Mouse (Mus musculus) midbrain, embryonic 15.5 days (tissue): ENCODE measurements around the gene Sfmbt2. TPM values are rescaled to one million over a fixed set of nuclear protein-coding genes. Genes with fewer than 3 reads are reported as not detected.

Experiments used
- ATAC-seq: fragments of 200-750 bp; cut with Nextera tagmentation; replicated peaks from 2 replicates; pipeline ENCODE4 v1.8.0; 2017; ENCODE audit warnings: moderate TSS enrichment
- H3K27ac ChIP-seq: fragments of 300-500 bp; sonication (generic); 2 replicates; pipeline ENCODE4 v1.5.1; 2015; ENCODE audit warnings: mild to moderate bottlenecking, inconsistent platforms
- H3K27me3 ChIP-seq: fragments of 300-500 bp; sonication (generic); replicated peaks from 2 replicates; pipeline ENCODE4 v1.6.1; 2015; ENCODE audit warnings: inconsistent platforms
- H3K36me3 ChIP-seq: fragments of 300-500 bp; sonication (generic); replicated peaks from 2 replicates; pipeline ENCODE4 v1.6.1; 2015; ENCODE audit warnings: inconsistent platforms
- H3K4me1 ChIP-seq: fragments of 300-500 bp; sonication (generic); 2 replicates; pipeline ENCODE4 v1.6.1; 2015; ENCODE audit warnings: inconsistent platforms
- H3K4me2 ChIP-seq: fragments of 300-500 bp; sonication (generic); 2 replicates; pipeline ENCODE4 v1.6.1; 2015; ENCODE audit warnings: inconsistent platforms, mild to moderate bottlenecking, moderate library complexity
- H3K4me3 ChIP-seq: fragments of 300-500 bp; sonication (generic); 2 replicates; pipeline ENCODE4 v1.5.1; 2015; ENCODE audit warnings: mild to moderate bottlenecking, inconsistent platforms
- H3K9ac ChIP-seq: fragments of 300-500 bp; sonication (generic); 2 replicates; pipeline ENCODE4 v1.6.1; 2015; ENCODE audit warnings: mild to moderate bottlenecking, inconsistent platforms
- H3K9me3 ChIP-seq: fragments of 300-500 bp; sonication (generic); 2 replicates; pipeline ENCODE4 v1.6.1; 2016; ENCODE audit warnings: inconsistent platforms
- WGBS: fragments of 180-500 bp; shearing (Covaris S2); methylation state at CpG from one replicate; pipeline ENCODE4 v1.1.7; 2015; ENCODE audit warnings: mixed read lengths; 5-methylcytosine and 5-hydroxymethylcytosine counted together
- polyA plus RNA-seq: library from polyadenylated mRNA; unstranded; fragments of >200 nt; fragmentation: Nextera tagmentation; extraction: Ambion mirVana; gene quantifications from 2 replicates; pipeline ENCODE4 v1.2.1, GENCODE M21; 2015

Sfmbt2 gene
- polyA plus RNA-seq, 1 experiment from 2014 or later: 6.3 TPM

DNA sequence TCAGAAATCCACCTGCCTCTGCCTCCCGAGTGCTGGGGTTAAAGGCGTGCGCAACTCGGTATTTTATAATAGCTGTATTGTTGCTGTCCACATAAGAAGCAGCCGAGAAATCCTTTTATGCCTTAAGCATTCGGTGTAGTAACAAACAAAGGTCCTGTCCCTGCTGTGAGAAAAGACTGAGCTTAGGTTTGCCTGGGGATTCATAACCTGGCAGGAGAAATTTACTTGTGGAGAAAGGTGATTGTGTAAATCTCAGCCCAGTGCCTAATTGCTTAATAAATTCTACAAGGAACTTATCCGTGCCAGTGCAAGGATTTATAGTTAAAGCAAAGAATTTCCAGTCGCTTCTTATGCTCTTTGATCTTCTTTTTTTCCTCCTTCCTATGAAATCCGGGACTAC lies 71.5 kb downstream of the Sfmbt2 start:
- no peak for ATAC-seq
- Histone ChIP-seq H3K27ac (no peak overlapping the region), H3K27me3 (no peaks in the 10 kb centered on the region), H3K4me2 (no peak overlapping the region), H3K4me1 (0 out of 2 replicates have a peak, but pooled peaks cover 2% of the 10 kb centered on the region), H3K36me3 (no peaks in the 10 kb centered on the region), H3K4me3 (no peak overlapping the region), H3K9ac (no peak overlapping the region), H3K9me3 (no peaks in the 10 kb centered on the region)
- 55% methylated on average over 9 of the region's 9 CpGs for WGBS

DNA sequence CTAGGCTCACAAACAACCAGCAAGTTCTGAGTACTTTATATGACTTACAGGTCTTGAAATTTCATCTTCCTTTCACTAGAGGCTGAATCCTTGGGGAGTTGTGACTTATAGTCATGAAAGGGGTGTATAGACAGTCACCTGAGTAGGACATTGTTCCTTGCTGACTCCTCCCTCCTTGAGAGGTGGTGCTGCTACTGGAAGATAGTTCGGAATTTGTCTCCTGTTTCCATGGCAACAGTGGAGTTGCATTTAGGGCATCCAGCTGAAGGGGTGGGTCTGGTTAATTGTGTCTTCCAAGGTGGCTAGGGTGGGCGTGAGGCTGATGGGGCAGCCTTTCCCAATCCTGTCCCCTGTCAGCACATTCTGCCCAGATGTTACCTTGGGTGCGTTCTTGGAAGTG lies 83.3 kb downstream of the Sfmbt2 start:
- peak; percentile 63; the same call in 1 of the 2 replicates for ATAC-seq
- H3K36me3 ChIP-seq: no peaks in the 10 kb centered on the region
- H3K4me2 ChIP-seq: no peak overlapping the region
- no peak overlapping the region for H3K27ac ChIP-seq
- WGBS: 48% methylated on average over 3 of the region's 3 CpGs
- H3K9ac ChIP-seq: no peak overlapping the region
- H3K4me3 ChIP-seq: no peak overlapping the region
- H3K9me3 ChIP-seq: no peaks in the 10 kb centered on the region
- no peaks in the 10 kb centered on the region for H3K27me3 ChIP-seq
- H3K4me1 ChIP-seq: peaks cover 5% of the 10 kb centered on the region

DNA sequence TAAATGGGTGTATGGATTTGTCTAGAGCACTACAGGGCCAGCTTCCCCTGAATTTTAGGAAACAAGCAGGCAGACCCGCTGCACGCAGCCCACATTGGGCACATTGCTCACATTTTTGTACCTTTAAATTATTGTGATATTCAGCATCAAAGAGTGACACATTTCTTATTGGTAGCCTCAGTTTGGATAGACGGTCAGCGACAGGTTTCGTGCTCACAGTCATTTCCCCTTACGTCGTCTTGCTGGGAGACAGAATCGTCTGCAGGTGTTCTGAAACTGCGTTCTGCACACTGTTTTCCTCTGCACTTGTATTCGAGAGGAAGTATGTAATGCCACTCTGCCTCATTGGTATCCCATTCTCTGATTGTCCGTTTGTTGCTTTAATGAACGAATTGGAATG lies 88.0 kb downstream of the Sfmbt2 start:
- Histone ChIP-seq H3K4me2 (no peak overlapping the region), H3K9me3 (no peaks in the 10 kb centered on the region), H3K27me3 (no peaks in the 10 kb centered on the region), H3K27ac (no peak overlapping the region), H3K4me3 (no peak overlapping the region), H3K4me1 (no peaks in the 10 kb centered on the region), H3K36me3 (no peaks in the 10 kb centered on the region), H3K9ac (no peak overlapping the region)
- 90% methylated on average over 12 of the region's 12 CpGs for WGBS
- ATAC-seq: no peak

DNA sequence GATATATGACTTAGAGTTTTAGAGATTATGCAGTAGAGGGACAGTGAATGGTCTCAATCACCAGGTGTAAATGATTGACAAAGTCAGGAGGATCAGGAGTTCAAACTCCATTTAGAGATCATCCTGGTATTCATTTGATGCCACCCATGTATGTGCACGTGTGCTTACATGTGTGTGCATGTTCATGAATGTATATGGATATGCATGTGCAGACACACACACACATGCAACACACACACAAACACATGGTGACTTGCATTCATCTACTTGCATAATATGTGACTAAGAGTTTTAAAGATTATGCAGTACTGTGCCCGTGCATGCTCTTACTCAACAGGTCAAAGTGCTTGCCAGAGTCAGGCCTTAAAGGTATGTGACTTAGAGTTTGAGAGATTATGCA lies 146.2 kb downstream of the Sfmbt2 start:
- 90% methylated on average over 2 of the region's 2 CpGs for WGBS
- H3K27me3 ChIP-seq: no peaks in the 10 kb centered on the region
- no peaks in the 10 kb centered on the region for H3K9me3 ChIP-seq
- no peak overlapping the region for H3K27ac ChIP-seq
- H3K9ac ChIP-seq: no peak overlapping the region
- H3K4me1 ChIP-seq: no peaks in the 10 kb centered on the region
- no peak overlapping the region for H3K4me3 ChIP-seq
- no peaks in the 10 kb centered on the region for H3K36me3 ChIP-seq
- H3K4me2 ChIP-seq: no peak overlapping the region
- no peak for ATAC-seq

DNA sequence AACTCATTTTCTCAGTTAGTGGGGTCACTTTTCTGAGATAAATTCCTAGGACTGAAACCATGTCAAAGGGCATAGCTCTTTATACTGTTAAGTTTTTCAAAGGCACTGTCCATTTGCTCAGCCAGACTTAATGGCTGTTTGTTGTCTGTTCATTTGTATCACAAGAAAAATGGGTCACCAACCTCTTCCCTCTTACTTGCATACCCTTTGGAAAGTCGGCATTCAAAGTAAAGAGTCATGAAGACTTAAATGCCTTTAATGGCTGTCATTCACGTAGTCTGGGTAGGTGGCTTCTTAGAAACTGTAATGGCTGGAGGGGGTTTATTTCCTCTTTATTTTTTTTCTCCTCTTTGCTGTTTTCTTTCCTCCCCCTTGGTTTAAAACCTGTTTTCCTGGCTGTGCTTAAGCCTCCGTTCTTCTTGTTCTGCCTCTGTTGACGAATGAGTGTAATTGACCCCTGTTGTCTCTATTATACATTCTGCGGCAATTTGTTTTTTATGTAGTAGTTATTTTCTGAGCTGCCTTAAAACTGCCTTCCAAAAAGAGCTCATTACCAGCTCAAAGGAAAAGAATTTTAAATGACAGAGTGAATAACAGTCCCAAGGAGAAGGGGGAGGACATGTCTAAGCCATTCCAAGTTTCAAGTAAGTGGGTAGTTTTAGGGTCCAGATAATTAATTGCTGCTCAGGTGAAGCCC lies 151.6 kb downstream of the Sfmbt2 start:
- H3K4me2 ChIP-seq: no peak overlapping the region
- no peak overlapping the region for H3K27ac ChIP-seq
- H3K27me3 ChIP-seq: no peaks in the 10 kb centered on the region
- no peaks in the 10 kb centered on the region for H3K36me3 ChIP-seq
- H3K4me3 ChIP-seq: no peak overlapping the region
- no peak for ATAC-seq
- no peak overlapping the region for H3K9ac ChIP-seq
- peaks cover 10% of the 10 kb centered on the region for H3K4me1 ChIP-seq
- WGBS: 55% methylated on average over 5 of the region's 5 CpGs
- H3K9me3 ChIP-seq: no peaks in the 10 kb centered on the region

DNA sequence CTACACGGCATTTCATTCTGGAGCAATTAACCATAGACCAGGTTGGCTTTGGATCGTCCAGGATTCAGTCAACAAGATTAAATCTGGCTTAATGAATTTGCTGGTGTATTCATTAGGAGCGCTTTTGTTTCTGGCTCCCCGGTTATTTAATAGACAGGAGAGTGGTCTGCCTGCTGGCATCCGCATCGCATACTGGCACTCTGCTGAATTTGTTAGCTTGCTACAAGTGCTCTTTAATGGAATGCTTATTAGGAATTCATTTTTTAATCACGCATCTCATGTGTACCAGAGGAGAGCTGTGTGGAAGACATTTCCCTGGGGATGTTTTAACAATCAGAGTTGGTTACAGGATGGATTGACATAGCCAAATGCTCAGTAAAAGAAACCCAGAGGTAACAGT lies 155.3 kb downstream of the Sfmbt2 start:
- Histone ChIP-seq H3K27ac (no peak overlapping the region), H3K9me3 (no peaks in the 10 kb centered on the region), H3K9ac (no peak overlapping the region), H3K4me3 (no peak overlapping the region), H3K4me2 (no peak overlapping the region), H3K4me1 (peaks cover 10% of the 10 kb centered on the region), H3K36me3 (no peaks in the 10 kb centered on the region), H3K27me3 (no peaks in the 10 kb centered on the region)
- WGBS: 23% methylated on average over 7 of the region's 7 CpGs
- peak; percentile 84 for ATAC-seq

DNA sequence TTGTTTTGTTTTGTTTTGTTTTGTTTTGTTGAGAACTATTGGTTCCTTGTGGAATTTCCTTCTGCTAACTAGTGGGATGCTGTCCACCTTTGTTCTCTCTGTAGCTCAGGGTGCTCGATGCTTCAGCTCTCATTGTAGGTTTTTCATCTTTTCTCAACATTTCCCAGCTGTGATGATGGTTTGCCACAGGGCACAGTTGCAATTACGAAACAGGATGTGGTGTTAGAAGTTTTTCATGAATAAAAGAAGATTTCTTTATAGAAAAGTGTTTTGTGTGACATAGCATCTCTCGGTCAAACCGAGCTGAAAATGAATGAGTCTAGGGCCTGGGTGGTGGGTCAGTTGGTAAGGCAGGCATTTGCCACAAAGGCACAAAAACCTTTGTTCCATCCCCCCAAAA lies 171.5 kb downstream of the Sfmbt2 start:
- Histone ChIP-seq H3K9ac (no peak overlapping the region), H3K9me3 (no peaks in the 10 kb centered on the region), H3K4me3 (no peak overlapping the region), H3K36me3 (no peaks in the 10 kb centered on the region), H3K27me3 (no peaks in the 10 kb centered on the region), H3K27ac (no peak overlapping the region), H3K4me1 (no peaks in the 10 kb centered on the region), H3K4me2 (no peak overlapping the region)
- no peak for ATAC-seq
- 82% methylated on average over 4 of the region's 4 CpGs for WGBS

DNA sequence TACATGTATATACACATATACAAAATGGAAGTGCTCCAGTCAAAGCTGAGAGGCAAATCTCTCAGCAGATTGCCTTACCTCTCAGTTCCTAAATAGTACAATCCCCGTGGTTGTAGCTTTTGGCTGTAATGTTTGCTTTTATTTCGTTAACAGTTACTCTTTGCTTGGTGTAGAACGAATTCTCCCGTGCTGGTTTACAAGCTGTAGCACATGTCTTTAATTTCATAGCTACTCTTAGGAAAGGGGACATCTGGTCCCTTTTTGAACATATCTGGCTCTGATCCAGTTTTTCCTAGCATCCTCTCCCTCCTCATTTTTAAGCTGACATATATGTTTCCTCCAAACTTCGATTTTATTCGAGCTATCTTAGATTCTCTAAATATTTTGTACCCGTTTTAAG lies 172.1 kb downstream of the Sfmbt2 start:
- Histone ChIP-seq H3K27ac (no peak overlapping the region), H3K4me2 (no peak overlapping the region), H3K36me3 (no peaks in the 10 kb centered on the region), H3K9me3 (no peaks in the 10 kb centered on the region), H3K27me3 (no peaks in the 10 kb centered on the region), H3K4me3 (no peak overlapping the region), H3K4me1 (no peaks in the 10 kb centered on the region), H3K9ac (no peak overlapping the region)
- WGBS: 89% methylated on average over 7 of the region's 7 CpGs
- ATAC-seq: no peak

DNA sequence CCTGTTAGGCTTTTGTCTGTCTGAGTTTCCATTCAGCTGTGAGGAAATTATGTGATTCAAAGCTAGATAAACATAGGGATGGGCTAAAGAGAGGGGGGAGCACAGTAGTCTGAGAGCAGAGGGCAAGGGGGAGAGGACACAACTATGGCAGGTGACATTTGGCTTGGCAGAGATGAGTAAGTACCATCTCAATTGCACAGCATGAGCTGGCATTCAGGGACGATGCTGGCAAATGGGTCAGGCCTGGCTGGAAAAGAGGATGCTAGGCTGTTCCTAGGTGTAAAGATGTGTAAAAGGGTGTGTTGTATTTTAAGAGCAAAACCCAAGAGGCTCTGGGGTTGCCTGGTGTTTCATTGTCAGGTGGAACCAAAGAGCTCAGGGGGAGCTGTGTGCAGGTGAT lies 188.5 kb downstream of the Sfmbt2 start:
- Histone ChIP-seq H3K4me1 (no peaks in the 10 kb centered on the region), H3K27me3 (no peaks in the 10 kb centered on the region), H3K9me3 (no peaks in the 10 kb centered on the region), H3K4me2 (no peak overlapping the region), H3K9ac (no peak overlapping the region), H3K36me3 (no peaks in the 10 kb centered on the region), H3K27ac (no peak overlapping the region), H3K4me3 (no peak overlapping the region)
- WGBS: 59% methylated on average over 1 of the region's 1 CpGs
- no peak for ATAC-seq

DNA sequence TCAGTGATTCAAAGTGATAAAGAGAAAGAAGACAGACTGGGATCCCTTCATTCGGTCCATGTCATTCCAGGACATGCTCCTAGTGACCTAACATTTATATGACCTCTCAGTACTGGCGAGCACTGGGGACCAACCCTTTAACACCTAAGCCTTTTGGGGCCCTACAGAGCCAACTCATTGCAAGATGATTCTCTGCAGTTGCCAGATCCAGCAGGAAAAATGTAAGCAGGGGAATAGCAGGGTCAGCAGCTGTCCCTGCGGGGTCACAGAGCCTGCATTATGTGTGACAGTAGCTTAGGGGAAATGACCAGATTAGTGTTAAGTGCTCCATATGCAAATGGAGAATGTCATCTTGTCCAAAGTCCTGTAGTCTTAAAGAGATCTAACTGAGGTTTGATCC lies 195.2 kb downstream of the Sfmbt2 start:
- Histone ChIP-seq H3K9me3 (no peaks in the 10 kb centered on the region), H3K4me1 (peaks cover 4% of the 10 kb centered on the region; the same call in 1 of the 2 replicates), H3K27ac (no peak overlapping the region), H3K36me3 (no peaks in the 10 kb centered on the region), H3K4me3 (no peak overlapping the region), H3K4me2 (no peak overlapping the region), H3K9ac (no peak overlapping the region), H3K27me3 (no peaks in the 10 kb centered on the region)
- 84% methylated on average over 3 of the region's 3 CpGs for WGBS
- no peak for ATAC-seq

DNA sequence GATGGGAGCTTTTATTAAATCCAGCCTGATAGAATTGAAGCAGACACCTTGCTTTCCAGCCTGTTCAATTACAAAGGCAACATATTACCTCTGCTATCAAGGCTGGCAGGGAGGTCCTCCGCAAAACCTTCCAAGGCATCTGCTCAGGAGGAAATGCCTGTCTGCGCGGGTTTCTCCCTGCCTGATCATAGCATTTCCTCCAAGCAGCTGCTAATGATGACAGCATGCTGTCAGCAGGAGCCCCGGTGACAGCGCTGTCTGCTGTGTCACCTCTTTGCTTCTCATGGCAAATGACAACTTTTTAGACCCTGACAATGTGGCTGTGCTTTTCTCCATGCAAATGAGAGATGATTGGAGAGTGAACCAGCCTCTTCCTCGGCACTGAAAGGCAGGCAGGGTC lies 199.1 kb downstream of the Sfmbt2 start:
- Histone ChIP-seq H3K9me3 (no peaks in the 10 kb centered on the region), H3K27ac (no peak overlapping the region), H3K4me2 (no peak overlapping the region), H3K9ac (no peak overlapping the region), H3K27me3 (no peaks in the 10 kb centered on the region), H3K4me1 (peaks cover 4% of the 10 kb centered on the region; the same call in 1 of the 2 replicates), H3K4me3 (no peak overlapping the region), H3K36me3 (no peaks in the 10 kb centered on the region)
- ATAC-seq: peak; percentile 88
- WGBS: 49% methylated on average over 6 of the region's 6 CpGs

DNA sequence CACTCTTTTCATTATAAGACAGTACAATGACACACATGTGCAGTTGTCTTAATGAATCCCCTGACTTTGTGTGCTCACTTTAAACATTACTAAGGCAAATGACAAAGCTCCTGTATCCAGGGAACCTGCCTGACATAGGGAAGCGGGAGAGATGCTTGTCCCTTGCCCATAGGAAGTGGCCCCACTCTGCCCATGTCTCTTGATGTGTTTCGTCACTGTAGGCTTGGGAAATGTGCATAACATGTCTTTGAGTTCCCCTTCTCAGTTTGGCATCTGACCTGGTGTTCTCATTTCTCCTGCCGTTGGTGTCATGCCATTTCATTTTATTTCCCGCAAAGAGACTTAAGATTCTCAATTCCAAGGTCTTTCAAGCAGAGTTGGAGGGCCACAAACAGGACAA lies 202.0 kb downstream of the Sfmbt2 start:
- H3K36me3 ChIP-seq: no peaks in the 10 kb centered on the region
- H3K27ac ChIP-seq: no peak overlapping the region
- 91% methylated on average over 4 of the region's 4 CpGs for WGBS
- H3K27me3 ChIP-seq: no peaks in the 10 kb centered on the region
- peaks cover 4% of the 10 kb centered on the region; the same call in 1 of the 2 replicates for H3K4me1 ChIP-seq
- no peak overlapping the region for H3K9ac ChIP-seq
- no peak overlapping the region for H3K4me2 ChIP-seq
- H3K4me3 ChIP-seq: no peak overlapping the region
- H3K9me3 ChIP-seq: no peaks in the 10 kb centered on the region
- no peak for ATAC-seq

DNA sequence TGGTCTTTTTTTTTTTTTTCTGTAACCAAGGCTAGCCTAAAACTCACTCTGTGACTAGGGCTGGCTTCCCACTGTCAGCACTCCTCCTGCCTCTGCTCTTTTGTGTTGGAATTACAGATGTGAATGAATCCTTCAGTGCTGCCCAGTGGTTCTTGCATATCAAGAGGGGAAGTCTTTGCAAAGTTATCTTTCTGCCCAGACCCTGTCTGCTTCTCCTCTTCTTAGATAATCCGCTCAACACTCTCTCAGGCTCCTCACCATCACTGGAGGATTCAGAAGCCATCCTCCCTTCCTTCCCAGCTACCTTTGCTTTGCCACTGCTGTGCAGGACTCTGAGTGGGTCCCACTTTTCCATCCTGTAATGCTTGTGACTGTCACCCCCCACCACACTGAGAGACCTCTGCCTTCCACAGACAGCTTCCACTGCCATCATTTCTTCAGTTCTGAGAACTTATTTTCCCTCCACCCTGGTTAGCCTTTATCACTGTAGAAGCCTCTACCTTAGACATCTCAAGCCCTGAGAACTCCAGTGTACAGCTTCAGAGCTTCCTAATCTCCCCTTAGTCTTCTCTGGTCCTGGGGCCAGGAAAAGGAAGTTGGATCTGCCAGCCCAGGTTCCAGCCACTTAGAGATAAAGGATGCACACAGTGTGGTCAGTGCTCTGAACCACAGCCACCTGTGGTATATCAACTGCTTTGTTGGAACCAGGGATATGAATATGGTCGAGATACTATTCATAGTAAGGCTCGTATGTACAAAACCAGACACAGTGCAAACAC lies 205.8 kb downstream of the Sfmbt2 start:
- no peak overlapping the region for H3K9ac ChIP-seq
- H3K4me1 ChIP-seq: no peaks in the 10 kb centered on the region
- H3K9me3 ChIP-seq: no peaks in the 10 kb centered on the region
- ATAC-seq: no peak
- H3K36me3 ChIP-seq: no peaks in the 10 kb centered on the region
- H3K27me3 ChIP-seq: no peaks in the 10 kb centered on the region
- H3K27ac ChIP-seq: no peak overlapping the region
- 77% methylated on average over 3 of the region's 3 CpGs for WGBS
- no peak overlapping the region for H3K4me2 ChIP-seq
- no peak overlapping the region for H3K4me3 ChIP-seq
